Mouse (Mus musculus) liver, embryonic 12.5 days (tissue): ENCODE results near the gene Gm13420. TPM values are rescaled to one million over a fixed set of nuclear protein-coding genes. Genes with fewer than 3 reads are reported as not detected.
"Not testable (repeated sequence)": the region's sequence is repeated elsewhere in the genome, so short reads cannot be mapped to it uniquely, and the experiment has no call there.

ENCODE experiments used
- ATAC-seq: fragments of 200-750 bp; cut with Nextera tagmentation; 2 replicates; pipeline ENCODE4 v1.8.0; 2017; ENCODE audit warnings: moderate number of reproducible peaks, mild to moderate bottlenecking, moderate library complexity
- H3K27ac ChIP-seq: fragments of 300-500 bp; sonication (generic); 2 replicates; pipeline ENCODE4 v1.5.1; 2016; ENCODE audit warnings: mild to moderate bottlenecking
- H3K27me3 ChIP-seq: fragments of 300-500 bp; sonication (generic); replicated peaks from 2 replicates; pipeline ENCODE4 v1.6.1; 2016; ENCODE audit warnings: mild to moderate bottlenecking, moderate library complexity
- H3K36me3 ChIP-seq: fragments of 300-500 bp; sonication (generic); 2 replicates; pipeline ENCODE4 v1.6.1; 2016; ENCODE audit warnings: mild to moderate bottlenecking, moderate library complexity
- H3K4me1 ChIP-seq: fragments of 300-500 bp; sonication (generic); 2 replicates; pipeline ENCODE4 v1.6.1; 2016
- H3K4me2 ChIP-seq: fragments of 300-500 bp; sonication (generic); 2 replicates; pipeline ENCODE4 v1.6.1; 2016; ENCODE audit warnings: mild to moderate bottlenecking, moderate library complexity
- H3K4me3 ChIP-seq: fragments of 300-500 bp; sonication (generic); 2 replicates; pipeline ENCODE4 v1.5.1; 2016; ENCODE audit warnings: mild to moderate bottlenecking, moderate library complexity
- H3K9ac ChIP-seq: fragments of 300-500 bp; sonication (generic); 2 replicates; pipeline ENCODE4 v1.6.1; 2016; ENCODE audit warnings: mild to moderate bottlenecking, moderate library complexity
- H3K9me3 ChIP-seq: fragments of 300-500 bp; sonication (generic); replicated peaks from 2 replicates; pipeline ENCODE4 v1.6.1; 2016; ENCODE audit warnings: mild to moderate bottlenecking, moderate library complexity
- WGBS: fragments of 180-500 bp; shearing (Covaris S2); methylation state at CpG from one replicate; pipeline ENCODE4 v1.1.7; 2016; ENCODE audit not compliant: insufficient replicate concordance; 5-methylcytosine and 5-hydroxymethylcytosine counted together
- polyA plus RNA-seq: library from polyadenylated mRNA; unstranded; fragments of >200 nt; fragmentation: Nextera tagmentation; extraction: Ambion mirVana; gene quantifications from 2 replicates; pipeline ENCODE4 v1.2.1, GENCODE M21; 2016

The Gm13420 gene
- 0.28 and 0.41 TPM in 2 replicates for polyA plus RNA-seq

DNA sequence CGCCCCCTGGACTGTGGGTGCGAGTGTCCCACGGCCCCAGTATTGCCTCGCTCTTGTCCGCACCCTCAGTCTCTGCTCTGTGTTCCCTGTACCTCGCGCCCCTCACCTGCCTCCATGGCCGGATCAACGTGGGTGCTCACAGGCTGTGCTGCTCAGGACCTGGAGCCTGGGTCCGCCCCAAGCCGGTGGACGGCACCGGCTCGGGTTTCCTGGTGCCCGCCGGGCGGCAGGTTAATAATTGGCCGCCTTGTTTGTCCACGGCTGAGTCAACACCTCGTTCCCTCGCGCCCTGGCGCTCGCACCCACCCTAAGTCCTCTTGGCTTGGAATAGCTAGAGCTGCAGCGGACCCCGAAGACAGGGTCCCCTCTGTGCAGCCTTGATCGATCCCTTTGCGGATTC lies at the start of gene Gm13420:
Gene Gm13420 (minus strand): TSS at position 189 of the 400 bp plus-strand sequence.
- peak within 1 kb of the TSS; percentile 41 for H3K4me2 ChIP-seq
- ATAC-seq: peak; percentile 51; the same call in 1 of the 2 replicates
- WGBS: 15% methylated on average over 28 of the region's 28 CpGs
- H3K9ac ChIP-seq: no peak within 1 kb of the TSS
- peaks cover 7% of the 10 kb centered on the region for H3K4me1 ChIP-seq
- no peak within 1 kb of the TSS for H3K27ac ChIP-seq
- H3K36me3 ChIP-seq: no peaks in the 10 kb centered on the region
- peaks cover 80% of the 10 kb centered on the region for H3K27me3 ChIP-seq
- H3K4me3 ChIP-seq: peak within 1 kb of the TSS; percentile 25
- H3K9me3 ChIP-seq: no peaks in the 10 kb centered on the region

DNA sequence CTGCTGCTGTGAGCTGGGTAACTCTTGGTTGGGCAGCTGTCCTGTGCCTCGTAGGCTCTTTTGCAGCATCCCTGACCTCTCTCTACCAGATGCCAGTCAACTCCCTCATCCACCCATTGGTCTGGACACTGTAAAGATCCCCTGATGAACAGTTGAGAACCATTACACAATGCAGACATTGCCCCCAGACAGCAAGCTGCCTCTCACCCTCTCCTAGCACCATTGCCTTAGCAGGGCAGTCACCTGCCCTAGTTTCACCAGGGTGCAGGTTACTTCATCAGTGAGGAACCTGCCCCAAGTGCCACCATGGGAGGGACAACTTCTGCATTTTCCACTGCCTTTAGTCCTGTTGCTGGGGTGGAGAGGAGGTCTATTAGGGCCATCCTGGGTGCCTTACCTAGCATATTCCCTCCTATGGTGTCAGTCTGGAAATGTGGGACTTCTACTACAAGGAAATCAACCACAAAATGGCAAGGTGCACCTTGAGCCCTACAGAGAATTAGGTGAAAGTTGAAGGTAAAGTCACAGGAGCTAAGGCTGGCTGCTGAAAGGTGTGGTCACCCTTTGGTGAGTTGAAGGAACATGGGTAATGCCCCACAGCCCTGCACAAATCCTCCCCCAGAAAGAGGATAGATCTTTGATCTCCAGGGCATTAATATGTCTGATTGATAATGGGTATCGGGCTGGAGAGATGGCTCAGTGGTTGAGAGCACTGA lies 41.4 kb upstream of the Gm13420 start:
- peaks cover 13% of the 10 kb centered on the region for H3K4me1 ChIP-seq
- H3K27ac ChIP-seq: no peak overlapping the region
- 79% methylated on average over 2 of the region's 2 CpGs for WGBS
- H3K36me3 ChIP-seq: peaks cover 52% of the 10 kb centered on the region
- no peak overlapping the region for H3K9ac ChIP-seq
- no peaks in the 10 kb centered on the region for H3K27me3 ChIP-seq
- no peaks in the 10 kb centered on the region for H3K9me3 ChIP-seq
- H3K4me2 ChIP-seq: no peak overlapping the region
- H3K4me3 ChIP-seq: no peak overlapping the region
- ATAC-seq: no peak

DNA sequence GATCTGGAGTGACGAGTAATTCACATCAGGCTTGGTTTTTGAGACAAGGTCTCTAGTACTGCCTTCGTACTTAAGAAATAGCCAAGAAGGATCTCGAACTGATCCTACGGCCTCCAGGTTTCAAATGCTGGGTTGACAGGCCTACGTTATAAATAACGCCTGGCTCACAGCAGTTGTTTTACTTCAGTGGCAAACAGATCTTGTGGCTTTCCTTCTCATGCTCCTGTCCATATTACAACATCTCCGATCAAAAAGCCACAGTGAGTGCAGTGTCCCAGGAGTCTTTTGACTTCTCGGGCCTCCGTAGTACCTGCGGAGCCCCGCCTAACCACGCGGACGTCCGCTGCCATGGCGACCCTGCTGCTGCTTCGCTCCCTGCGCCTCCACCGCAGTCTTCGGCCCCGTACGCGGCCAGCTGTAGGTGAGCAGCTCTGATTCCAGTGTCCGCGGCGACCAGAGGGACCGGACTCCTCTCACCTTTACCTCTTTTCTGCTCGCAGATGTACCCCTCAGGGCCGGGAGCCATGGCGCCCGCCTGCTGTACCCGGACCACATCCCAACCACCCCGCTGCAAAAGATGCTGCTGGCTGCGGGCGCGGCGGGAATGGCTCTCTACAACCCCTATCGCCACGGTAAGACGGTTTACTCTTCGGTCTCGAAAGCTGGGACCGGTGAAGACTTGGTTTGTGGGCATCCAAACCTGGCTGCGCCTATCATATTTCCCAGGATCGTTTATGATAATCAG lies 36.6 kb upstream of the Gm13420 start, which contains the start of gene Trub2:
Gene Trub2 (minus strand): TSS at position 566 of the 745 bp plus-strand sequence.
- Histone ChIP-seq H3K9me3 (no peaks in the 10 kb centered on the region), H3K4me2 (peak within 1 kb of the TSS; percentile 94), H3K27ac (peak within 1 kb of the TSS; percentile 80), H3K9ac (peak within 1 kb of the TSS; percentile 78), H3K27me3 (no peaks in the 10 kb centered on the region), H3K4me1 (peaks cover 22% of the 10 kb centered on the region), H3K4me3 (peak within 1 kb of the TSS; percentile 84), H3K36me3 (peaks cover 64% of the 10 kb centered on the region)
- ATAC-seq: peak; percentile 84
- whole genome bisulfite sequencing: 1% methylated on average over 45 of the region's 45 CpGs

DNA sequence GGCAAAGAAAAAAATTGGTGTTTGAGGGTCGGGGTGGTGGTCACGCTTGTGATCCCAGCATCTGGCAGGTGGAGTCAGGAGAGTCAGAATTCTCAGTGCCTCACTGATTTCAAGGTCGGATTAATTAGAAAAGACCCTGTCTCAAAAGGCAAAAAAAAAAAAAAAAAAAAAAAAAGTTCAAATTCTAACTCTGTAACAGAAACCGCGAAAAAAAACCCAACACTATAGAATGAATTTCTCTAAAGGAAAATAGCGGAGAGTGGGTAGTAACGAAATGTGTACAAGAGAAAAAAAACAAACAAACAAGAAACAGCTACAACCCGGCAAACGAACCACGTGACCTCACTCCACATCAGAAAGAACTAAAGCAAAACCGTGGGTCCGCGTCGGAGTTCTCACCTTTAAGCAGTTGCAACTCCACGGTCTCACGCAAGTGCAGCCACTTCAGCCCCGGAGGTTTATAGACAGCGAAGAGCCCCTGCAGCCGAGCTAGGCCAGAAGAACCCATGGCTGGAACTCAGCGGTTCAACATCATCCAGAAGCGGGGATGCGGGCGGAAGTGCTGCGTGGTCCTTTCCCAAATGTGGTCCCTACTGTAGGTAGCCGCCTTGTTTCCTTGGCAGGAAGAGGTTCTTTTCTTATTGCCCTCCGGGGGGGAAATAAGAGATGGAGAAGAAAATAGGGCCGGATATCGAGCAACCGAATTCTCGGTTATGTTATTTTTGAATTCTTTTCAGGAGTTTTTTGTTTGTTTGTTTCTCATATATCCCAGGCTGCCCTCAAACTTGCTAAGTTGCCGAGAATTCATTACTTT lies 35.8 kb upstream of the Gm13420 start, which contains the start of gene Coq4:
Gene Coq4 (plus strand): TSS at position 390 of the 814 bp plus-strand sequence.
- peak; percentile 83 for ATAC-seq
- Histone ChIP-seq H3K27ac (peak within 1 kb of the TSS; percentile 80), H3K9ac (peak within 1 kb of the TSS; percentile 78), H3K27me3 (no peaks in the 10 kb centered on the region), H3K9me3 (no peaks in the 10 kb centered on the region), H3K36me3 (peaks cover 67% of the 10 kb centered on the region), H3K4me1 (peaks cover 22% of the 10 kb centered on the region), H3K4me3 (peak within 1 kb of the TSS; percentile 84), H3K4me2 (peak within 1 kb of the TSS; percentile 94)
- 1% methylated on average over 31 of the region's 31 CpGs for WGBS

DNA sequence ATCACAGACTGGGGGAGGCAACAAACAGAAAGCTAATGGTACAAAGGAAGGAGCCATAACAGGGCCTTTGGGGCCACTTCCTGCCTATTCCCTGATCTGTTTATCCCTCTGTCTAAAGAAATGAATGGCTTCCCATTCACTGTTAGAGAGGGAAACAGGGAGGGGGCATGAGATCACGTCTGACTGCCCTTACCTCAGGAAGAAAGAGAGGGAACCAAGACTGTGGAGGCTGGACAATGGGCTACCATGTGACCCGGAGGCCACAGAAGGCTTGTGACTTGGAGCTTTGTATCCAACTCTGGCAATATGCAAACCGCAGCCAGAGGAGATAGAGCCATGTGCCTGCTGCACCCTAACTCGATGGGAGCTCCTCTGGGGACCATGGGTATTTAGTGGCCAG lies 32.8 kb upstream of the Gm13420 start:
- WGBS: 64% methylated on average over 4 of the region's 4 CpGs

DNA sequence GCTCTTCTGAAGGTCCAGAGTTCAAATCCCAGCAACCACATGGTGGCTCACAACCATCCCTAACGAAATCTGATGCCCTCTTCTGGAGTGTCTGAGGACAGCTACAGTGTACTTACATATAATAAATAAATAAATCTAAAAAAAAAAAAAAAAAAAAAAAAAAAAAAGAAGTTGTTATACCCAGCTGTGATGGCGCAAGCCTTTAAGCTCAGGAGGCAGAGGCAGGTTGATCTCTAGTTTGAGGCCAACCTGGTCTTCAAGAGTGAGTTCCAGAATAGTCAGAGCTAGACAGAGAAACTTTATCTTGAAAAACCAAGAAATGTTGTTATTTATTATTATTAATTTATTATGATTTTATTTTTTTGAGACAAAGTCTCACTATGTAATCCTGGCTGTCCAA lies 29.8 kb upstream of the Gm13420 start:
- H3K36me3 ChIP-seq: peaks cover 99% of the 10 kb centered on the region
- ATAC-seq, H3K9ac ChIP-seq, H3K9me3 ChIP-seq, H3K4me2 ChIP-seq, H3K27ac ChIP-seq, H3K4me3 ChIP-seq, H3K27me3 ChIP-seq, H3K4me1 ChIP-seq: not testable (repeated sequence)
- WGBS: 79% methylated on average over 2 of the region's 2 CpGs

More for the DNA sequence above, 32.8 kb upstream of the Gm13420 start:
- Histone ChIP-seq H3K36me3 (peaks cover 73% of the 10 kb centered on the region), H3K27ac (no peak overlapping the region), H3K9me3 (0 out of 2 replicates have a peak, but pooled peaks cover 8% of the 10 kb centered on the region), H3K4me3 (no peak overlapping the region), H3K27me3 (no peaks in the 10 kb centered on the region), H3K4me1 (peaks cover 19% of the 10 kb centered on the region), H3K4me2 (no peak overlapping the region), H3K9ac (no peak overlapping the region)
- no peak for ATAC-seq

DNA sequence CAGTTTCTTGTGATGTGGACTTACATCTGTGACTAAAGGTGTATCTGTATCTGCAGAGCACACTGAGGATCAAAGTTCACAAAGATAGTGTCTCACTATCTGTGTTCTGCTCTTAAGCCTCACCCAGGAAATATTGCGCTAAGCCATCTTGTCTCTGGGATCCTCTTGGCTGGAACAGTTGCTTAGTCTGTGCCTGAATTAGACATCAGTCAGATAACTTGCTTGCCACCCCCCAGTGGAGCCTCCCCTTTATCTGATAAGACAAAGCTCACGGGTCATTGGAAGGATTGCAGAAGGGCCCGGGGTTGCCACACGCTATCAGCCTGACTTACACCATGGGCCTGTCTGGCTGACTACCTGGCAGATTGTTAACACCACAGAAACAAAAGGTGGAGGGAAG lies 21.8 kb upstream of the Gm13420 start:
- Histone ChIP-seq H3K36me3 (peaks cover 27% of the 10 kb centered on the region), H3K27ac (no peak overlapping the region), H3K4me1 (peaks cover 18% of the 10 kb centered on the region), H3K27me3 (no peaks in the 10 kb centered on the region), H3K4me2 (no peak overlapping the region), H3K9me3 (no peaks in the 10 kb centered on the region), H3K9ac (no peak overlapping the region), H3K4me3 (no peak overlapping the region)
- 0 out of 2 replicates have a peak, but pooled peaks have one; percentile 14 for ATAC-seq
- 46% methylated on average over 4 of the region's 4 CpGs for WGBS

DNA sequence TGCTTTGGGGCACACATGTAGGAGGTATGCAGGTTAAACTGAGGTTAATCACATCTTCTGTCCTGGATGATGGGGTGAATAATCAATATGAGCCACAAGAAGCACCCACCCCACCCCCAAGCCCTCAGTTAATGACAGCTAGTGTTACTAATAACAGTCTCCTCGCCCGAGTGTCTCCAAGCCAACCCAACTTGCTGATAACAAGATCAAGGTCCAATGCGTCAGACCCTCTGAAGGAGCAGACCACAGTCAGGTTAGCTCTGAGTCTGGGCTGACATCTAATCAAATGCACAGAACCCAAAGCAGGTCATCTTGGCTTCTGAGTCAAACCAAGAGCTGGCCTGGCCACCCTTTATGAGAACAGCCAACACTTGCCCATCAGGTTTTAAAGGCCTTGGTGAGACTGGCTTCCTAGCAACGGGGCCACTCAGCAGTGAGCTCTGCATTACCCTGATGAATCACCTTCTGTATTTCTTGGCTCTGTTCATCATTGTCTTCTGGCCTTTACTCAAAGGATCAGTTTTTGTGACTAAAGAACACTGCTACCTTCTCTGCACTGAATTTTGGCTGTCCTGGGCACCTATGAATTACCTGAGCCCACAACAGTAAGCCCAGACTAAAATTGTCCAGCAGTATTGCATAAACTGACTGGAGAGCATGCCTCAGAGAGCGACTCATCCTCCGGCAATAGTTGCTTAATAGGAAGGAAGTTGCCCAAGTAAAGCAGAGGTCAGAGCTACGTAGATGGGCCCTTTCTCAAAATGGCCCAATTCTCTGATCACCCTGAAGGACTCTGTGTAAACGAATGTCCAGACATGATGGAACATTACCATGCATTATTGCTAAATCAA lies 20.4 kb upstream of the Gm13420 start:
- Histone ChIP-seq H3K27me3 (0 out of 2 replicates have a peak, but pooled peaks cover 9% of the 10 kb centered on the region), H3K27ac (no peak overlapping the region), H3K4me2 (no peak overlapping the region), H3K9ac (no peak overlapping the region), H3K9me3 (no peaks in the 10 kb centered on the region), H3K36me3 (peaks cover 12% of the 10 kb centered on the region), H3K4me1 (peaks cover 18% of the 10 kb centered on the region), H3K4me3 (no peak overlapping the region)
- WGBS: 37% methylated on average over 8 of the region's 8 CpGs
- no peak for ATAC-seq

DNA sequence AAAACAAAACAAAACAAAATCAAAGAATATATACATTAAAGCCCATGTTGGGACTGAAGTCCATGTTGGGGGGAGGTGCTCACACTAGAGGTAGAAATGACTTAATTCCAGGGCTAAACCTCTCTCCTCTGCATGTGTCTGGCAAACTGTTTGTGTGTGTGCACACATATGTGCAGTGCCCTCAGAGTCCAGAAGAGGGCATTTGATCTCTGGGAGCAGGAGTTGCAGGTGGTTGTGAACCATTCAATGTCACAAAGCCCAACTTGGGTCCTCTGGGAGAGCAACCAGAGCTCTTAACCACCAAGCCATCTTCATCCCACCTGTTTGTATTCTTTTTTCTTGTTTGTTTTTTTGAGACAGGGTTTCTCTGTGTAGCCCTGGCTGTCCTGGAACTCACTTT lies 18.7 kb upstream of the Gm13420 start:
- Histone ChIP-seq H3K27ac (no peak overlapping the region), H3K4me1 (peaks cover 18% of the 10 kb centered on the region)
- ATAC-seq: no peak

DNA sequence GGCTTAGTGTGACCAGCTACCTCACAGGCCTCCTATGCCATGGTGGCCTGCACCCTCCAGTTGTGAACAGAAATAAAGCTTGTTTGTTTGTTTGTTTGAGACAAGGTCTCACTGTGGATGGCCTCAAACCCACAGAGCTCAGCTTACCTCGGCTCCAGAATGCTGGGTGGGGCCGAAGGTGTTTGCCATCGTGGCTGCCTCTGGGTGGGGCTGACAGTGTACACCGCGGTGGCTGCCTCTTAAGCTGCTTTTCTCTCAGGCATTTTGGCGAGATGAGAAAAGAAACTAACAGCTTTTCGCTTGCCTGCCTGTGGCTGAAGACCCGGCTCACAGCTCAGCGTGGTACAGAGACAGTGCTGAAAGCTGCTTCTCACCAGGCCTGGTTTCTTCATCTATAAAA lies 17.4 kb upstream of the Gm13420 start:
- H3K4me2 ChIP-seq: no peak overlapping the region
- no peak overlapping the region for H3K9ac ChIP-seq
- 0 out of 2 replicates have a peak, but pooled peaks cover 15% of the 10 kb centered on the region for H3K27me3 ChIP-seq
- H3K36me3 ChIP-seq: 0 out of 2 replicates have a peak, but pooled peaks cover 4% of the 10 kb centered on the region
- no peaks in the 10 kb centered on the region for H3K9me3 ChIP-seq
- no peak overlapping the region for H3K27ac ChIP-seq
- no peak for ATAC-seq
- peaks cover 17% of the 10 kb centered on the region for H3K4me1 ChIP-seq
- H3K4me3 ChIP-seq: no peak overlapping the region
- whole genome bisulfite sequencing: 46% methylated on average over 9 of the region's 9 CpGs

More for the DNA sequence above, 18.7 kb upstream of the Gm13420 start:
- Histone ChIP-seq H3K4me2 (no peak overlapping the region), H3K9me3 (no peaks in the 10 kb centered on the region), H3K9ac (no peak overlapping the region), H3K36me3 (peaks cover 4% of the 10 kb centered on the region; the same call in 1 of the 2 replicates), H3K27me3 (0 out of 2 replicates have a peak, but pooled peaks cover 9% of the 10 kb centered on the region), H3K4me3 (no peak overlapping the region)
